Mouse (Mus musculus) layer of hippocampus, adult 9-10 months (tissue): Measurements from ENCODE around the gene Nova2.

Experiments used
- DNase-seq: peaks from one replicate; pipeline ENCODE4 v3.0.0; 2022; ENCODE audit warnings: low spot score

The Nova2 gene

GRCm38 (mm10) chr7:18987100-18987499 is 61.4 kb downstream of the Nova2 start, which contains the start of gene Nanos2:
TSS of gene Nanos2 (plus strand) at chr7:18987400.
- DNase-seq: no peak

- no peak for DNase-seq
Observed at GRCm38 (mm10) chr7:18987747-18988146, 62.1 kb downstream of the Nova2 start.

GRCm38 (mm10) chr7:18988780-18989179 is 63.1 kb downstream of the Nova2 start:
- DNase-seq: no peak

- DNase-seq: no peak
Observed at GRCm38 (mm10) chr7:18989995-18990394, 64.3 kb downstream of the Nova2 start.

- DNase-seq: peak; percentile 99
Observed at GRCm38 (mm10) chr7:18990601-18991295, 65.1 kb downstream of the Nova2 start, which contains the start of gene Mypop. TSS of gene Mypop (plus strand) at chr7:18991245.

- no peak for DNase-seq
Observed at GRCm38 (mm10) chr7:18991660-18992293, 66.1 kb downstream of the Nova2 start.

- DNase-seq: no peak
Observed at GRCm38 (mm10) chr7:18992294-18992675, 66.6 kb downstream of the Nova2 start.

- no peak for DNase-seq
Observed at GRCm38 (mm10) chr7:18993036-18993435, 67.3 kb downstream of the Nova2 start.

GRCm38 (mm10) chr7:18998835-18999234 is 73.1 kb downstream of the Nova2 start:
- DNase-seq: no peak

- DNase-seq: no peak
Observed at GRCm38 (mm10) chr7:19000421-19000820, 74.7 kb downstream of the Nova2 start.

GRCm38 (mm10) chr7:19001066-19001806 is 75.5 kb downstream of the Nova2 start:
- DNase-seq: no peak

- no peak for DNase-seq
Observed at GRCm38 (mm10) chr7:19001807-19002085, 76.1 kb downstream of the Nova2 start.

- no peak for DNase-seq
Observed at GRCm38 (mm10) chr7:19002115-19002514, 76.4 kb downstream of the Nova2 start.

- no peak for DNase-seq
Observed at GRCm38 (mm10) chr7:19002848-19003498, 77.3 kb downstream of the Nova2 start.

- peak; percentile 85 for DNase-seq
Observed at GRCm38 (mm10) chr7:19003902-19004630, 78.4 kb downstream of the Nova2 start, which contains the start of gene Irf2bp1. TSS of gene Irf2bp1 (plus strand) at chr7:19004044.

- DNase-seq: no peak
Observed at GRCm38 (mm10) chr7:19004631-19005079, 79.0 kb downstream of the Nova2 start.

- DNase-seq: no peak
Observed at GRCm38 (mm10) chr7:19005417-19006121, 79.9 kb downstream of the Nova2 start.

GRCm38 (mm10) chr7:19006476-19006875 is 80.8 kb downstream of the Nova2 start:
- DNase-seq: peak; percentile 97

- DNase-seq: no peak
Observed at GRCm38 (mm10) chr7:19007026-19007977, 81.6 kb downstream of the Nova2 start.

- no peak for DNase-seq
Observed at GRCm38 (mm10) chr7:19010581-19010980, 84.9 kb downstream of the Nova2 start.
